Mouse (Mus musculus) stomach, embryonic 16.5 days (tissue): ENCODE data around the gene Ncl. TPM values are rescaled to one million over a fixed set of nuclear protein-coding genes. Genes with fewer than 3 reads are reported as not detected.

Experiments used
- ATAC-seq: fragments of 200-750 bp; cut with Nextera tagmentation; 2 replicates; pipeline ENCODE4 v1.8.0; 2017; ENCODE audit warnings: moderate number of reproducible peaks, moderate TSS enrichment; ENCODE audit not compliant: insufficient read depth, low FRiP score
- H3K27ac ChIP-seq: fragments of 300-500 bp; sonication (generic); 2 replicates; pipeline ENCODE4 v1.5.1; 2014; ENCODE audit warnings: low read length
- H3K27me3 ChIP-seq: fragments of 300-500 bp; sonication (generic); 2 replicates; pipeline ENCODE4 v1.6.1; 2014; ENCODE audit warnings: low read length, control low read depth, mixed read lengths; ENCODE audit not compliant: control insufficient read depth, insufficient read depth
- H3K36me3 ChIP-seq: fragments of 300-500 bp; sonication (generic); 2 replicates; pipeline ENCODE4 v1.6.1; 2014; ENCODE audit warnings: low read length; ENCODE audit not compliant: control insufficient read depth, insufficient read depth
- H3K4me1 ChIP-seq: fragments of 300-500 bp; sonication (generic); 2 replicates; pipeline ENCODE4 v1.6.1; 2014; ENCODE audit warnings: low read length, control low read depth, mixed read lengths; ENCODE audit not compliant: control insufficient read depth, insufficient read depth
- H3K4me2 ChIP-seq: fragments of 300-500 bp; sonication (generic); 2 replicates; pipeline ENCODE4 v1.6.1; 2014; ENCODE audit warnings: low read depth, low read length, mixed read lengths
- H3K4me3 ChIP-seq: fragments of 300-500 bp; sonication (generic); replicated peaks from 2 replicates; pipeline ENCODE4 v1.5.1; 2014; ENCODE audit warnings: mild to moderate bottlenecking, low read length
- H3K9ac ChIP-seq: fragments of 300-500 bp; sonication (generic); 2 replicates; pipeline ENCODE4 v1.6.1; 2014; ENCODE audit warnings: low read length
- H3K9me3 ChIP-seq: fragments of 300-500 bp; sonication (generic); replicated peaks from 2 replicates; pipeline ENCODE4 v1.6.1; 2016; ENCODE audit warnings: low read length, control low read depth; ENCODE audit not compliant: control insufficient read depth
- WGBS: fragments of 180-500 bp; shearing (Covaris S2); extraction: QIAGEN DNeasy Blood & Tissue Kit; methylation state at CpG from one replicate; pipeline ENCODE4 v1.1.7; 2014; 5-methylcytosine and 5-hydroxymethylcytosine counted together
- microRNA-seq: library from miRNA; unstranded; fragments of <30 nt; microRNA quantifications from one replicate; pipeline ENCODE4, GENCODE M21; 2016
- polyA plus RNA-seq: library from polyadenylated mRNA; unstranded; fragments of >200 nt; fragmentation: Nextera tagmentation; extraction: Ambion mirVana; gene quantifications from 2 replicates; pipeline ENCODE4 v1.2.1, GENCODE M21; 2015

Ncl gene
- polyA plus RNA-seq, 1 experiment from 2014 or later = 382 TPM

GRCm38 (mm10) chr1:86301221-86302091 is 57.7 kb downstream of the Ncl start:
- H3K9ac ChIP-seq = no peak overlapping the region
- no peaks in the 10 kb centered on the region for H3K36me3 ChIP-seq
- H3K4me1 ChIP-seq = peaks cover 10% of the 10 kb centered on the region
- WGBS = 51% methylated on average over 6 of the region's 6 CpGs
- H3K4me2 ChIP-seq = no peak overlapping the region
- H3K9me3 ChIP-seq = no peaks in the 10 kb centered on the region
- H3K27ac ChIP-seq = no peak overlapping the region
- H3K27me3 ChIP-seq = 0 out of 2 replicates have a peak, but pooled peaks cover 6% of the 10 kb centered on the region
- H3K4me3 ChIP-seq = no peak overlapping the region
- ATAC-seq = no peak

GRCm38 (mm10) chr1:86300731-86301130 is 58.5 kb downstream of the Ncl start:
- Histone ChIP-seq H3K36me3 (no peaks in the 10 kb centered on the region), H3K4me2 (no peak overlapping the region), H3K4me1 (peaks cover 10% of the 10 kb centered on the region), H3K4me3 (no peak overlapping the region), H3K9ac (no peak overlapping the region), H3K9me3 (no peaks in the 10 kb centered on the region), H3K27me3 (0 out of 2 replicates have a peak, but pooled peaks cover 6% of the 10 kb centered on the region), H3K27ac (no peak overlapping the region)
- ATAC-seq = no peak
- 53% methylated on average over 7 of the region's 7 CpGs for WGBS

GRCm38 (mm10) chr1:86300093-86300492 is 59.1 kb downstream of the Ncl start:
- Histone ChIP-seq H3K27ac (no peak overlapping the region), H3K9ac (no peak overlapping the region), H3K36me3 (no peaks in the 10 kb centered on the region), H3K9me3 (no peaks in the 10 kb centered on the region), H3K4me2 (no peak overlapping the region), H3K4me3 (no peak overlapping the region), H3K4me1 (peaks cover 10% of the 10 kb centered on the region), H3K27me3 (0 out of 2 replicates have a peak, but pooled peaks cover 6% of the 10 kb centered on the region)
- WGBS = 68% methylated on average over 2 of the region's 2 CpGs
- no peak for ATAC-seq

Small RNA genes lying within 50 kb of the gene (microRNA-seq; reads per million reads assigned to microRNA genes)
- 37.2 reads per million, percentile 45 among the genes with 10 or more reads in this experiment for gene mmu-mir-3535

Other genes starting within 250 kb of the Ncl start
- 0.82 and 0.98 TPM in 2 replicates for gene Htr2b, start 247.4 kb downstream of the Ncl start, polyA plus RNA-seq
- not detected in 2 replicates for gene Gm21972, start 225.8 kb downstream of the Ncl start, polyA plus RNA-seq
- 17.1 and 19.1 TPM in 2 replicates for gene Armc9, start 204.6 kb downstream of the Ncl start, polyA plus RNA-seq
- gene B3gnt7, start 56.6 kb downstream of the Ncl start, polyA plus RNA-seq = 4.6 and 4.8 TPM in 2 replicates
- not detected in 2 replicates for gene Nmur1, start 66.8 kb upstream of the Ncl start, polyA plus RNA-seq
- not detected in 2 replicates for gene Tex44, start 66.9 kb upstream of the Ncl start, polyA plus RNA-seq
- gene Ptma, start 167.3 kb upstream of the Ncl start, polyA plus RNA-seq = 1,914 and 2,170 TPM in 2 replicates
- gene Pde6d, start 223.2 kb upstream of the Ncl start, polyA plus RNA-seq = 32.8 and 42.9 TPM in 2 replicates
- 32.5 and 32.6 TPM in 2 replicates for gene Cops7b, start 223.5 kb upstream of the Ncl start, polyA plus RNA-seq